Mouse (Mus musculus): ENCODE results near the gene Cadm2. TPM values are rescaled to one million over a fixed set of nuclear protein-coding genes. Genes with fewer than 3 reads are reported as not detected.

Gene Cadm2
- polyA plus RNA-seq, 1 experiment from 2014 or later, result 70.7 TPM

- Histone ChIP-seq H3K4me2 (no peak overlapping the region), H3K4me3 (no peak overlapping the region), H3K9ac (no peak overlapping the region), H3K27me3 (replicated peaks) (no peaks in the 10 kb centered on the region), H3K36me3 (replicated peaks) (no peaks in the 10 kb centered on the region), H3K4me1 (no peaks in the 10 kb centered on the region), H3K9me3 (no peaks in the 10 kb centered on the region), H3K27ac (no peak overlapping the region)
- no peak for ATAC-seq (replicated peaks)
Observed at GRCm38 (mm10) chr16:66761546-66762473, 858.9 kb downstream of the Cadm2 start.

GRCm38 (mm10) chr16:66748533-66748932 is 872.2 kb downstream of the Cadm2 start:
- H3K27ac ChIP-seq, result no peak overlapping the region
- H3K9ac ChIP-seq, result no peak overlapping the region
- no peak overlapping the region for H3K4me2 ChIP-seq
- H3K4me1 ChIP-seq, result no peaks in the 10 kb centered on the region
- ATAC-seq (replicated peaks), result no peak
- no peaks in the 10 kb centered on the region for H3K36me3 ChIP-seq (replicated peaks)
- WGBS, result 93% methylated on average over 2 of the region's 2 CpGs
- no peak overlapping the region for H3K4me3 ChIP-seq
- H3K9me3 ChIP-seq, result no peaks in the 10 kb centered on the region
- no peaks in the 10 kb centered on the region for H3K27me3 ChIP-seq (replicated peaks)

GRCm38 (mm10) chr16:66731212-66731611 is 889.5 kb downstream of the Cadm2 start:
- Histone ChIP-seq H3K4me3 (no peak overlapping the region), H3K36me3 (replicated peaks) (no peaks in the 10 kb centered on the region), H3K4me1 (no peaks in the 10 kb centered on the region), H3K4me2 (no peak overlapping the region), H3K27ac (no peak overlapping the region), H3K9me3 (no peaks in the 10 kb centered on the region), H3K9ac (no peak overlapping the region), H3K27me3 (replicated peaks) (no peaks in the 10 kb centered on the region)
- WGBS, result 37% methylated on average over 3 of the region's 3 CpGs
- peak; percentile 97 for ATAC-seq (replicated peaks)

GRCm38 (mm10) chr16:66706476-66706875 is 914.2 kb downstream of the Cadm2 start:
- no peaks in the 10 kb centered on the region for H3K9me3 ChIP-seq
- no peak overlapping the region for H3K4me2 ChIP-seq
- H3K9ac ChIP-seq, result no peak overlapping the region
- no peaks in the 10 kb centered on the region for H3K27me3 ChIP-seq (replicated peaks)
- ATAC-seq (replicated peaks), result no peak
- no peaks in the 10 kb centered on the region for H3K4me1 ChIP-seq
- no peak overlapping the region for H3K4me3 ChIP-seq
- no peaks in the 10 kb centered on the region for H3K36me3 ChIP-seq (replicated peaks)
- no peak overlapping the region for H3K27ac ChIP-seq
- 45% methylated on average over 3 of the region's 3 CpGs for WGBS

- H3K4me3 ChIP-seq, result no peak overlapping the region
- H3K27ac ChIP-seq, result no peak overlapping the region
- no peak overlapping the region for H3K4me2 ChIP-seq
- no peak overlapping the region for H3K9ac ChIP-seq
- ATAC-seq (replicated peaks), result no peak
- no peaks in the 10 kb centered on the region for H3K4me1 ChIP-seq
- no peaks in the 10 kb centered on the region for H3K9me3 ChIP-seq
- H3K36me3 ChIP-seq (replicated peaks), result no peaks in the 10 kb centered on the region
- H3K27me3 ChIP-seq (replicated peaks), result no peaks in the 10 kb centered on the region
Observed at GRCm38 (mm10) chr16:66694783-66695182, 925.9 kb downstream of the Cadm2 start.

- Histone ChIP-seq H3K27ac (no peak overlapping the region), H3K27me3 (replicated peaks) (no peaks in the 10 kb centered on the region), H3K9ac (no peak overlapping the region), H3K4me1 (no peaks in the 10 kb centered on the region), H3K4me3 (no peak overlapping the region), H3K4me2 (no peak overlapping the region), H3K9me3 (no peaks in the 10 kb centered on the region), H3K36me3 (replicated peaks) (no peaks in the 10 kb centered on the region)
- ATAC-seq (replicated peaks), result no peak
Observed at GRCm38 (mm10) chr16:66677241-66677640, 943.5 kb downstream of the Cadm2 start.

GRCm38 (mm10) chr16:66651013-66651362 is 969.7 kb downstream of the Cadm2 start:
- H3K4me1 ChIP-seq, result no peaks in the 10 kb centered on the region
- no peak for ATAC-seq (replicated peaks)
- no peak overlapping the region for H3K27ac ChIP-seq
- no peak overlapping the region for H3K9ac ChIP-seq
- no peaks in the 10 kb centered on the region for H3K27me3 ChIP-seq (replicated peaks)
- WGBS, result 74% methylated on average over 1 of the region's 1 CpGs
- no peak overlapping the region for H3K4me3 ChIP-seq
- no peaks in the 10 kb centered on the region for H3K36me3 ChIP-seq (replicated peaks)
- H3K4me2 ChIP-seq, result no peak overlapping the region
- H3K9me3 ChIP-seq, result no peaks in the 10 kb centered on the region

GRCm38 (mm10) chr16:66650348-66651012 is 970.2 kb downstream of the Cadm2 start:
- no peaks in the 10 kb centered on the region for H3K36me3 ChIP-seq (replicated peaks)
- no peak for ATAC-seq (replicated peaks)
- H3K4me1 ChIP-seq, result no peaks in the 10 kb centered on the region
- H3K27me3 ChIP-seq (replicated peaks), result no peaks in the 10 kb centered on the region
- 86% methylated on average over 11 of the region's 11 CpGs for whole genome bisulfite sequencing
- no peak overlapping the region for H3K9ac ChIP-seq
- H3K27ac ChIP-seq, result no peak overlapping the region
- H3K4me3 ChIP-seq, result no peak overlapping the region
- H3K4me2 ChIP-seq, result no peak overlapping the region
- no peaks in the 10 kb centered on the region for H3K9me3 ChIP-seq

- no peak overlapping the region for H3K4me3 ChIP-seq
- no peaks in the 10 kb centered on the region for H3K36me3 ChIP-seq (replicated peaks)
- no peaks in the 10 kb centered on the region for H3K9me3 ChIP-seq
- no peaks in the 10 kb centered on the region for H3K4me1 ChIP-seq
- H3K27me3 ChIP-seq (replicated peaks), result no peaks in the 10 kb centered on the region
- WGBS, result 91% methylated on average over 4 of the region's 4 CpGs
- H3K27ac ChIP-seq, result no peak overlapping the region
- no peak for ATAC-seq (replicated peaks)
- no peak overlapping the region for H3K4me2 ChIP-seq
- no peak overlapping the region for H3K9ac ChIP-seq
Observed at GRCm38 (mm10) chr16:66647798-66648197, 972.9 kb downstream of the Cadm2 start.

GRCm38 (mm10) chr16:66643606-66644005 is 977.1 kb downstream of the Cadm2 start:
- Histone ChIP-seq H3K36me3 (replicated peaks) (no peaks in the 10 kb centered on the region), H3K9me3 (no peaks in the 10 kb centered on the region), H3K27me3 (replicated peaks) (no peaks in the 10 kb centered on the region), H3K4me3 (no peak overlapping the region), H3K9ac (no peak overlapping the region), H3K4me1 (no peaks in the 10 kb centered on the region), H3K4me2 (no peak overlapping the region), H3K27ac (no peak overlapping the region)
- WGBS, result 71% methylated on average over 4 of the region's 4 CpGs
- no peak for ATAC-seq (replicated peaks)

GRCm38 (mm10) chr16:66627527-66627926 is 993.2 kb downstream of the Cadm2 start:
- Histone ChIP-seq H3K27ac (no peak overlapping the region), H3K36me3 (replicated peaks) (no peaks in the 10 kb centered on the region), H3K4me3 (no peak overlapping the region), H3K9ac (no peak overlapping the region), H3K4me2 (no peak overlapping the region), H3K27me3 (replicated peaks) (no peaks in the 10 kb centered on the region), H3K4me1 (no peaks in the 10 kb centered on the region), H3K9me3 (no peaks in the 10 kb centered on the region)
- no peak for ATAC-seq (replicated peaks)

GRCm38 (mm10) chr16:66622423-66622822 is 998.3 kb downstream of the Cadm2 start:
- Histone ChIP-seq H3K27me3 (replicated peaks) (no peaks in the 10 kb centered on the region), H3K9ac (no peak overlapping the region), H3K4me2 (no peak overlapping the region), H3K27ac (no peak overlapping the region), H3K36me3 (replicated peaks) (no peaks in the 10 kb centered on the region), H3K9me3 (no peaks in the 10 kb centered on the region), H3K4me1 (no peaks in the 10 kb centered on the region), H3K4me3 (no peak overlapping the region)
- WGBS, result 43% methylated on average over 1 of the region's 1 CpGs
- no peak for ATAC-seq (replicated peaks)

GRCm38 (mm10) chr16:66612624-66613023 is 1008.1 kb downstream of the Cadm2 start:
- no peak for ATAC-seq (replicated peaks)
- no peaks in the 10 kb centered on the region for H3K4me1 ChIP-seq
- H3K9me3 ChIP-seq, result no peaks in the 10 kb centered on the region
- 37% methylated on average over 5 of the region's 5 CpGs for WGBS
- no peaks in the 10 kb centered on the region for H3K36me3 ChIP-seq (replicated peaks)
- H3K9ac ChIP-seq, result no peak overlapping the region
- H3K27ac ChIP-seq, result no peak overlapping the region
- H3K4me2 ChIP-seq, result no peak overlapping the region
- H3K27me3 ChIP-seq (replicated peaks), result no peaks in the 10 kb centered on the region
- no peak overlapping the region for H3K4me3 ChIP-seq

Data from midbrain, embryonic 15.5 days (tissue).